Mouse (Mus musculus) kidney, embryonic 14.5 days (tissue): ENCODE results near the gene Hypk. TPM values are rescaled to one million over a fixed set of nuclear protein-coding genes. Genes with fewer than 3 reads are reported as not detected.
A peak's percentile ranks its signal among the peaks of the same experiment; 100 is the strongest.

Source experiments
- ATAC-seq: fragments of 200-750 bp; cut with Nextera tagmentation; 2 replicates; pipeline ENCODE4 v1.8.0; 2017; ENCODE audit warnings: moderate number of reproducible peaks, mild to moderate bottlenecking, moderate TSS enrichment, moderate library complexity; ENCODE audit not compliant: low FRiP score, low TSS enrichment
- H3K27ac ChIP-seq: fragments of 300-500 bp; sonication (generic); 2 replicates; pipeline ENCODE4 v1.5.1; 2014; ENCODE audit warnings: low read depth, mild to moderate bottlenecking, low read length, moderate library complexity, mixed read lengths
- H3K27me3 ChIP-seq: fragments of 300-500 bp; sonication (generic); 2 replicates; pipeline ENCODE4 v1.6.1; 2014; ENCODE audit warnings: mild to moderate bottlenecking, low read length; ENCODE audit not compliant: control insufficient read depth, insufficient read depth
- H3K36me3 ChIP-seq: fragments of 300-500 bp; sonication (generic); 2 replicates; pipeline ENCODE4 v1.6.1; 2014; ENCODE audit warnings: low read length, mixed read lengths; ENCODE audit not compliant: control insufficient read depth, insufficient read depth
- H3K4me1 ChIP-seq: fragments of 300-500 bp; sonication (generic); 2 replicates; pipeline ENCODE4 v1.6.1; 2014; ENCODE audit warnings: low read length, mixed read lengths; ENCODE audit not compliant: control insufficient read depth, insufficient read depth
- H3K4me2 ChIP-seq: fragments of 300-500 bp; sonication (generic); replicated peaks from 2 replicates; pipeline ENCODE4 v1.6.1; 2014; ENCODE audit warnings: low read depth, mild to moderate bottlenecking, low read length
- H3K4me3 ChIP-seq: fragments of 300-500 bp; sonication (generic); 2 replicates; pipeline ENCODE4 v1.5.1; 2014; ENCODE audit warnings: mild to moderate bottlenecking, low read length
- H3K9ac ChIP-seq: fragments of 300-500 bp; sonication (generic); 2 replicates; pipeline ENCODE4 v1.6.1; 2014; ENCODE audit warnings: low read depth, mild to moderate bottlenecking, low read length, moderate library complexity
- H3K9me3 ChIP-seq: fragments of 300-500 bp; sonication (generic); 2 replicates; pipeline ENCODE4 v1.6.1; 2016; ENCODE audit warnings: low read length; ENCODE audit not compliant: control insufficient read depth
- WGBS: fragments of 180-500 bp; shearing (Covaris S2); extraction: QIAGEN DNeasy Blood & Tissue Kit; methylation state at CpG from one replicate; pipeline ENCODE4 v1.1.7; 2014; 5-methylcytosine and 5-hydroxymethylcytosine counted together
- polyA plus RNA-seq: library from polyadenylated mRNA; unstranded; fragments of >200 nt; fragmentation: Nextera tagmentation; extraction: Ambion mirVana; gene quantifications from 2 replicates; pipeline ENCODE4 v1.2.1, GENCODE M21; 2014

The Hypk gene
- polyA plus RNA-seq, 1 experiment from 2014 or later, result 116 TPM

DNA sequence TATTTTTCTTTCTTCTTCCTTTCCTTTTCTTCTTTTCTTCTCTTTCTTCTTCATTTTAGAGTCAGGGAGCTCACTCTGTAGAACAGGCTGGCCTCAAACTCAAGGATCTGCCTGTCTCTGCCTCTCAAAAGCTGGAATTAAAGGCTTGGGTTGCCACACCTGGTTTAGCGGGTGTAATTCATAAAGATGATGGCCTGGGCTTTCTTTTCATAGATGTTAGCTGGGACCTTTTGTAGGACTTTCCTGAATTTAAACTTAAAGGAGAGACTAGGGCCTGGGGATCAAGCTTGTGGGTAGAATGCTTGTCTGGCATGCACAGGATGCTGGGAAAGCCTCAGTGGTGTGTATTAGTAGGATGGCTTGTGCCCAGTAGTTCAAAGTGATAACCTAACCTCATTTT is 8.9 kb upstream of the Hypk start, which contains the start of gene Ell3:
Gene Ell3 (minus strand): TSS at position 101 of the 400 bp plus-strand sequence.
- H3K9me3 ChIP-seq, result no peaks in the 10 kb centered on the region
- no peaks in the 10 kb centered on the region for H3K27me3 ChIP-seq
- peaks cover 8% of the 10 kb centered on the region for H3K4me1 ChIP-seq
- H3K36me3 ChIP-seq, result peaks cover 8% of the 10 kb centered on the region
- no peak within 1 kb of the TSS for H3K27ac ChIP-seq
- WGBS, result 93% methylated on average over 1 of the region's 1 CpGs
- ATAC-seq, result no peak
- peak within 1 kb of the TSS; percentile 69 for H3K4me2 ChIP-seq
- H3K9ac ChIP-seq, result peak within 1 kb of the TSS; percentile 42; the same call in 1 of the 2 replicates
- H3K4me3 ChIP-seq, result peak within 1 kb of the TSS; percentile 41

DNA sequence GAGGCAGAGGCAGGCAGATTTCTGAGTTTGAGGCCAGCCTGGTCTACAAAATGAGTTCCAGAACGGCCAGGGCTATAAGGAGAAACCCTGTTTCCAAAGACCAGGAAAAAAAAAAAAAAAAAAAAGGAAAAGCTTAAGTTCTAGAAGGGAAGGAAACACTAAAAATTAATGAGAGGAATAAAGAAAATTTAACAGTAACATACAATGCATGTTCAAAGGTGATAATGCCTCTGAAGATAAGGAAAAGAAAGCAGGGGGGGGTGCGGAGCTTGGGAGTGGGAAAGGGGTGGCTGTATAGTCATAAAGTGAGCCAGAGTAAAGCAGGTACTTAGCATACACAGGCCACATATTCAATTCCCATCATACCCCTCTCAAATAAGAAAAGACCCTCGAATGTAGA is 8.0 kb upstream of the Hypk start:
- WGBS, result 83% methylated on average over 3 of the region's 3 CpGs
- ATAC-seq, result no peak

DNA sequence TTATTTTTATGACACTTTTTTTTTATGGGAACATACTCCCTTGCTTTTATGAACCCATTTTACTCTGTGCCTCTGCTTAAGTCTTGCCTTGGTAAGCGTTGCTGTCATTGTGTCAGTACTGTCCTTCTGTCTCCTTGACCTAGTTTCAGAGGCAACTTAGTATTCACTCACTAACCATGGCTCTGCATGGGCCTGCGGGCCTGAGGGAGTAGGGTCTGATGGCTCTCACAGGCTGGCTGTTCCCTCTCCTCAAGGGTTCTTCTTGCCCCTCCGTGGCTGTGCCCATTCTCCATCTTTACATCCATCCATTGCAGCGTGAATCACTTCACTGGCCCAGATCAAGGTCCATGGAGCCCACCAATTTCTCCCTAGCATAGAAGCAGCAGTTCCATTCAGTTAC is 6.6 kb upstream of the Hypk start:
- H3K4me2 ChIP-seq, result no peak overlapping the region
- 81% methylated on average over 4 of the region's 4 CpGs for WGBS
- no peak for ATAC-seq
- no peak overlapping the region for H3K27ac ChIP-seq
- no peaks in the 10 kb centered on the region for H3K9me3 ChIP-seq
- no peak overlapping the region for H3K9ac ChIP-seq
- H3K36me3 ChIP-seq, result peaks cover 7% of the 10 kb centered on the region
- no peak overlapping the region for H3K4me3 ChIP-seq
- peaks cover 10% of the 10 kb centered on the region for H3K4me1 ChIP-seq
- H3K27me3 ChIP-seq, result no peaks in the 10 kb centered on the region

More for the DNA sequence above, 8.0 kb upstream of the Hypk start:
- Histone ChIP-seq H3K9me3 (no peaks in the 10 kb centered on the region), H3K36me3 (no peaks in the 10 kb centered on the region), H3K27ac (no peak overlapping the region), H3K4me3 (no peak overlapping the region), H3K27me3 (no peaks in the 10 kb centered on the region), H3K9ac (no peak overlapping the region), H3K4me2 (no peak overlapping the region), H3K4me1 (peaks cover 8% of the 10 kb centered on the region)

DNA sequence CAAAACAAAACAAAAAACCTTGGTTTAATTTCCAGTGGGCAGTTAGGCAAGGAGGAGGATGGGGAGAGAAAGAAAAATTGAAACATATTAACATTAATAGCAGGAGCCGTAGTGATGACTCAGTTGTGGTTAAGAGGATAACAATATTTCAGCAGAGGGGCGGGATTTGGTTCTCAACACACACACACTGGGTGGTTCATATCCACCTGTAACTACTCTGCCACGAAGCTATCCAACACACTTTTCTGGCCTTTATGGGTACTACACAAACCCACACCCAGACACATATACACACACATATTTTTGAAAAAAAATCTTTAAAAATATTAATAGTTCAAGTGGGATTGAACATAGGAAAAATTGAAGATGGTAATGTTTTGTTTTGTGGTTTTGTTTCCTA is 6.1 kb upstream of the Hypk start:
- peaks cover 10% of the 10 kb centered on the region for H3K4me1 ChIP-seq
- no peak overlapping the region for H3K9ac ChIP-seq
- ATAC-seq, result no peak
- H3K4me3 ChIP-seq, result no peak overlapping the region
- WGBS, result 89% methylated on average over 3 of the region's 3 CpGs
- no peaks in the 10 kb centered on the region for H3K9me3 ChIP-seq
- no peak overlapping the region for H3K4me2 ChIP-seq
- peaks cover 9% of the 10 kb centered on the region for H3K36me3 ChIP-seq
- no peaks in the 10 kb centered on the region for H3K27me3 ChIP-seq
- H3K27ac ChIP-seq, result no peak overlapping the region

DNA sequence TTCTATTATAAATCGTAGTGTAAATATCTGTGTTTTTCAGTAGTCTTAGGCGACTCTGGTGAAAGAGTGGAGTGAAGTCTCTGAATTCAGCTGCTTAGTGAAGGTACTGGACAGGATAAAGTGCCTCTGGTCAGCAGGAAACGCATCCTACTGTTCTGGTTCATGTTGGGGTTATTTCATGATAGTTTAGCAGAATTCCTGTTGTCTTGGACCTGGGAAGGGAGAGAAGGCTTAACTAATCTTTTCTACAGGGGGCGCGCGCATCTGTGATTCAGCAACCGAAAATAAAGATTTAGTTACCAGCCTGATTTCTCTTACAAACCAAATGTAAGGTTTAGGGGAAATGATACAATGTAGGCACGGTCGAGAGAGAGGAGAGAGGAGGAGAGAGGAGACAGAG is 5.0 kb upstream of the Hypk start:
- no peak for ATAC-seq
- Histone ChIP-seq H3K27me3 (no peaks in the 10 kb centered on the region), H3K9ac (peak overlapping the region; percentile 61; the same call in 1 of the 2 replicates), H3K9me3 (no peaks in the 10 kb centered on the region), H3K27ac (peak overlapping the region; percentile 95), H3K4me1 (peaks cover 4% of the 10 kb centered on the region; the same call in 1 of the 2 replicates), H3K4me3 (peak overlapping the region; percentile 97), H3K4me2 (peak overlapping the region; percentile 69), H3K36me3 (peaks cover 20% of the 10 kb centered on the region)
- WGBS, result 14% methylated on average over 9 of the region's 9 CpGs

- Histone ChIP-seq H3K9ac (peak within 1 kb of the TSS; percentile 98), H3K36me3 (peaks cover 22% of the 10 kb centered on the region), H3K4me3 (peak within 1 kb of the TSS; percentile 97), H3K4me2 (peak within 1 kb of the TSS; percentile 69), H3K27ac (peak within 1 kb of the TSS; percentile 97), H3K4me1 (0 out of 2 replicates have a peak, but pooled peaks cover 2% of the 10 kb centered on the region), H3K9me3 (no peaks in the 10 kb centered on the region), H3K27me3 (no peaks in the 10 kb centered on the region)
- under 1% methylated on average over 62 of the region's 74 CpGs for WGBS
- peak; percentile 99 for ATAC-seq
Observed at GRCm38 (mm10) chr2:121448739-121449535, 4.2 kb upstream of the Hypk start, which contains the start of gene Serf2. Gene Serf2 (plus strand): TSS chr2:121449195.

- H3K4me2 ChIP-seq, result peak overlapping the region; percentile 64
- under 1% methylated on average over 50 of the region's 54 CpGs for WGBS
- peak overlapping the region; percentile 97 for H3K27ac ChIP-seq
- peaks cover 22% of the 10 kb centered on the region for H3K36me3 ChIP-seq
- no peaks in the 10 kb centered on the region for H3K9me3 ChIP-seq
- peak overlapping the region; percentile 98 for H3K9ac ChIP-seq
- no peaks in the 10 kb centered on the region for H3K27me3 ChIP-seq
- peak; percentile 56 for ATAC-seq
- 0 out of 2 replicates have a peak, but pooled peaks cover 2% of the 10 kb centered on the region for H3K4me1 ChIP-seq
- H3K4me3 ChIP-seq, result peak overlapping the region; percentile 97
Observed at GRCm38 (mm10) chr2:121449545-121450011, 3.5 kb upstream of the Hypk start.

GRCm38 (mm10) chr2:121450093-121450492 is 3.0 kb upstream of the Hypk start:
- peak overlapping the region; percentile 98 for H3K9ac ChIP-seq
- no peaks in the 10 kb centered on the region for H3K27me3 ChIP-seq
- 0 out of 2 replicates have a peak, but pooled peaks cover 2% of the 10 kb centered on the region for H3K4me1 ChIP-seq
- WGBS, result 0% methylated on average over 7 of the region's 7 CpGs
- peak overlapping the region; percentile 64 for H3K4me2 ChIP-seq
- no peaks in the 10 kb centered on the region for H3K9me3 ChIP-seq
- peak overlapping the region; percentile 97 for H3K27ac ChIP-seq
- no peak for ATAC-seq
- peak overlapping the region; percentile 97 for H3K4me3 ChIP-seq
- H3K36me3 ChIP-seq, result peaks cover 22% of the 10 kb centered on the region

DNA sequence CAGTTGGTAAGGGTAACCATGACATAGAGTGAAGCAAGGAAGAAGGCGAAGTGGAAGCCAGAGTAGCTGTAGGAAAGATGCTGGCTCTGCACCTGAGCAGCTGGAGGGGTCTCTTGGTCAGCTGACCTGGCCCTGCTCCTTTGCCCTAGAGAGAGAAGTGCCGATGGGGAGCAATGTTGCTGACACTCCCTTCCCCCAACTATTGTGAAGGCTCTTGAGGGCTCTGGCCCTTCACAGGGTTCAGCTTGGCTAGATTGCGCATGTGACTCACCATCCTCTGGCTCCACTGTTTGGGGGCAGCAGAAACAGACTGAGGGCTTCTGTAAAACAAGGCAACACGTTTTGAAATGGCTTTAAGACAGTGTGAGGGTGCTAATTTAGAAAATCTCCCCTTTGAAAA is 729 bp upstream of the Hypk start:
- Histone ChIP-seq H3K9me3 (no peaks in the 10 kb centered on the region), H3K4me1 (peaks cover 8% of the 10 kb centered on the region; the same call in 1 of the 2 replicates), H3K9ac (no peak overlapping the region), H3K27me3 (no peaks in the 10 kb centered on the region), H3K4me3 (no peak overlapping the region), H3K27ac (no peak overlapping the region), H3K4me2 (no peak overlapping the region), H3K36me3 (peaks cover 22% of the 10 kb centered on the region)
- 85% methylated on average over 4 of the region's 4 CpGs for WGBS
- no peak for ATAC-seq
